Mouse (Mus musculus) telencephalon, adult 2 months (tissue): ENCODE measurements at regions not wholly inside any gene's neighbourhood (a gene's known extent, or its start where the extent isn't known, plus 50 kb on each side); places are given as distances from the start of the nearest gene placed in this dataset.
A peak's percentile ranks its signal among the peaks of the same experiment; 100 is the strongest.
"Not testable (repeated sequence)": the region's sequence is repeated elsewhere in the genome, so short reads cannot be mapped to it uniquely, and the experiment has no call there.

Source experiments
- DNase-seq: peaks from one replicate; pipeline ENCODE4 v3.0.0-alpha.2; 2011; ENCODE audit warnings: low read depth, low spot score

DNA sequence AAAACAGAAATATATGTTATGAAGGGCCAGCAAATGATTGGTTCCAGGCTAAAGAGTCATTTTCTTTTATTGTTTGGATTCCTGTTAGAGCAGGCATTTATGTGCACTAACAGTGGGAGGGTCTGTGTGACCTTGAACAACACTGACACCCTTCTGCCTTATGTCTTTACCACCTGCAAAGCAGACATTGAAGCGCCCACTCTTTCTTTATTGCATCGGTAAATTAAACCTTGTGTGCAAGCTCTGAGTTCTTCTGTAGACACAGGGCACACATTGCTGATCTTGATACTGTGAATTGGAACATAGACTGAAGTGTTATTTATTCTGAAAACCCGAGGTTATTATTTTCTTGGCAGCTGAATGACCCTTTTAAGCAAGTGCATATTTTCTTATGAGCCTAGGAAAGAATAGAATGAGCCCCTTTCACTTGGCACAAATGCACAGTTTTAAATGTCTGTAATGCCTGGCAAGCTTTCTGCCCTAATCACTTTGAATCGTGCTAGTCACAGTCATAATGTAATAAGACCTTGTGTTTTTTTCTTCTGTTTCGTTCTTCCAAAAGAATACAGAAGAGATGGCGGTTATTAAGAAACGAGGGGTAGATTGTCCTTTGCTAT lies 125.1 kb upstream of the Cobl start:
- no peak for DNase-seq

DNA sequence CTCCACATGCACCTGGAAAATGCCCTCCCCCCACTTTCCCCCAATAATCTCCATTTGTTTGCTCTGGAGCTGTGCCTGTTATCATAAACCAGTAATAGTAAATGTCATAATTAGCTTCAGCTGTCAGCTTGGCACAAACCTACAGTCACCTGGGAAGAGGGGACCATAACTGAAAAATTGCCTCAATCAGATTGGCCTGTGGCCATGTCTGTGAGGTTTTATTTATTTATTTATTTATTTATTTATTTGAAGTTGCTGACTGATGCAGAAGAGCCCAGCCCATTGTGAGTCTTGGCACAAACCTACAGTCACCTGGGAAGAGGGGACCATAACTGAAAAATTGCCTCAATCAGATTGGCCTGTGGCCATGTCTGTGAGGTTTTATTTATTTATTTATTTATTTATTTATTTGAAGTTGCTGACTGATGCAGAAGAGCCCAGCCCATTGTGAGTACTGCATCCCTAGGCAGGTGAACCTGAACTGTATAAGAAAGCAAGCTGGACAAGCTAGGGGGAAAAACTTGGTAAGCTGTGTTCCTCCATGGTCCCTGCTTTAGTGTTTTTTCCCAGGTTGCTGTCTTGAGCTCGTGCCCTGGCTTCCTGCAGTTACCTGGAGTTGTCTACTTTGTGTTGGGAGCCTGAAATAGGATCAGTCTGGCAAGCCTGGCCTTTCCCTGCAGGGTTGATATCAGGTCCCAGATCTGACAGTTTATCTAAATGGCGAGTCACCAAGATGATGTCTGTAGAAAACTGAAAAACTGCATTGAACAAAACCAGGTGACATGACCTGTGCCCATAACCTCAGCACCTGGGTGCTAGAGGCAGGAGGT lies 120.3 kb upstream of the Cobl start:
- not testable (repeated sequence) for DNase-seq

DNA sequence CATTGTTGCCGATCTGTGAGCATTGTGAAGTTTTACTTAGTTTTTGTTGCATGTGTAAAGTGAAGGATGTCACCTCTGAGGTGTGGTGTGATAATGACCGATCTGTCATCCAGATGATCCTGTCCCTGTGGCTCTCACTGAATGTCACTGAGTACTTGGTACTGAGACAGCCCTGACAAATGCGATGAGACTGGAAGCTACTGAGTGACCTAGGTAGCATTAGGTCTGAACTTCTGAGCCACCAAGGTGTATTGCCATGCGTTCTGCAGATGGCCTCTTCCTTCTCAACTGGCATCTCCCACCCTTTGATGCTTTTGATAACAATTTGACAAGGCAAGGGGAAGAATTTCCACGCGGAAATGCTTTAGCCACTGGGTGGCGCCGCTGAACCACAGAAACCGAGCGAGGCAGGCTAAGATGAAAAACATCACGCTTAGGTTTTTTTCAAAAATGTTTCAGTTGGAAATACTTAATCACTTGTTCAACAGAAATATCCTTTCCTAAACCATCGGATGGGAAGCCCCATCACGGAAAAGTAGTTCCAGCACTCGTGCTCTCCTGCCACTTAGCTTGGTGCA lies 114.3 kb upstream of the Cobl start:
- no peak for DNase-seq

DNA sequence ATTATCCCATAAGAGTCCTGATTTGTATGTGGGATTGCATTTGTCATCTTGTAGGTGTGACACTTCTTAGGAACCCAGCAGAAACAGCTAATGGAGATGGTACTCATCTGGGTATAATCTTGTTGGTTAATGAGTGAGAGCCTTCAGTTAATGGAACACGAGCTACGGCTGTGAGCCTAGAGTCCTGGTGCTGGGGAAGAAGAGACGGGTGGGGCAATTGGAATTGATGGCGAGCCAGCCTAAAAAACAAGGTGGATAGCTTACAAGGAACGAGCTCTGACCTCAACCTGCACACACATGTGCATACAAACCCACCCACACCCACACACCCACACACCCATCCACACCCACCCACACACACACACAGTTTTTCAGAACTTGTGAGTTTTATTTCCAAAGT lies 94.9 kb upstream of the Cobl start:
- DNase-seq: no peak

DNA sequence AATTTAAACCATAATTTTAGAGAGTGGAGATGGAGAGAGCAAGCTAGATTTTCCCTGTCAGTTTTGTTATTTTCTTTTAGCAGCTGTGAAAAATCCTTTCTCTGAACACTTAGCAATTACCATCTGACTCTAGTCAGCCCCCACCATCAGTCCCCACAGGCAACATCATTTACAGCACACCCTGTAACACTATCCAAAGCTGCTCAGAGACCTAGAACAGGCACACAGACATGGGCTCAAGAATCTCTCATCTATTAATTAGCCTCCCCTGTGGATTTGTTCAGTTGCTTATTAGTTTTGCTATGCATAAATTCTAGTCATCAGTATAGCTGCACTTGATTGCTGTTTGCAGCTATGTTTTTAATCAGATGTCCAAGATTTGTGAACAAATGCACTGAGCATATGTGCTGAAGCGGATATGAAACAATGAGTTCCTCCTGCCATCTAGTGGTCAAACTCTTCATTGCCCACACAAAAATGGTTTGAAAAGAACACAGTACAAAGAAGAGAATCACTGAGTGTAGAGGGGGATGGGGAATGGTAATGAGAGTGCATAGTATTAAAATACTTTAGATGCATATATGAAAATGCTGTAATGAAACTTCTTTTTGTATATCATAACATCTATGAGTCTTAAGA lies 94.4 kb upstream of the Cobl start:
- DNase-seq: peak; percentile 50

DNA sequence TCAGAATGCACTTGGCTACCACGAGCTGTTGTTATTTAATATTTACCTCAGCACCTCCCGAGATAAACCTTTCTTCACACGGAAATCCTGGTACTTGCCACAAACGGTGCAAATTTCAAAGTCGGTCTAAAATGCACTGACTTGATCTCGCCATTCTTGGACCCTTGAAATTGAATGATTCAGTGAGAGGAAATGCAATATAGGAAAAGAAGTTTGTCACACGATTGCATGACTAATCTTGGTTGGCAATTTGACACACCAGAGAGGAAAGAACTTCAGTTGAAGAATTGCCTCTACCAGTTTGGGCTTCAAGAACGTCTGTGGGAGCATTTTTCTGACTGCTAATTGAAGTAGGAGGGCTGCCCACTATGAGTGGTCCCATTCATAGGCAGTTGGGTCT lies 93.4 kb upstream of the Cobl start:
- no peak for DNase-seq

DNA sequence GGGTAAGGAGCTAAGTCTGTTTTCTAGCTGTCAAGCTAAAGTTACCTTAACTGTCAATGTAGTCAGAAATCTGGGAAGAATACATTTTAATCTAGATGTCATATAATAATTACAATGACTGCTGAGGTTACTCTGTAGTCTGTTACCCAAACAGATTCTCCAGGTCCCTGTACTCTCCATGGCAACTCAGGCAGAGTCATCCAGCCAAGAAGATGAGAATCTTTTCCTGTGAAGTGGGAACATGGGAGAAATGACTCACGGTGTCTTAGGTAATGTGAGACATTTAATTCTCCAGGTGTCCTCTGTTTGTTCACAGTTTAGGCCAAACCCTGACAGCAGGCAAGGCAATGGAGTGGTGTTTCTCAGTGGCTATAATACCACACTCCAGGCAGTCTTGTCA lies 81.0 kb upstream of the Cobl start:
- no peak for DNase-seq

DNA sequence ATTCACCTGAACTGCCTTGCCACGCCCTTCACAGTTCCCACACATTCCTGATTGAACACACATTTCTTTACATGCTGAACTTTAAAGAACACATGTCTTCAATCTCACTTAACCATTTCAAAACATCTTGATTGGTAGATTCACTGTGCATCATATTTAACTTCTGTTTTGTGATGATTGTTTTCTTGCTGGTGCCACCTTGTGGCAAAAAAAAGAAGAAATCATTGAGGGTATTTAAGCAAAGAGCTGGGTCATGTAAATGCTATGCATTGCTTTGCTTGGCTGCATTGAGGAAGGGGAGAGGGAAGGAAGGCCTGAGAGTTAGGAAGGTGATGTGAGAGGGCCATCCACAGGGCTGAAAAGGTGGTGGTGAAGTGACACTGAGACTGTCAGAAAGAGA lies 78.3 kb upstream of the Cobl start:
- no peak for DNase-seq

DNA sequence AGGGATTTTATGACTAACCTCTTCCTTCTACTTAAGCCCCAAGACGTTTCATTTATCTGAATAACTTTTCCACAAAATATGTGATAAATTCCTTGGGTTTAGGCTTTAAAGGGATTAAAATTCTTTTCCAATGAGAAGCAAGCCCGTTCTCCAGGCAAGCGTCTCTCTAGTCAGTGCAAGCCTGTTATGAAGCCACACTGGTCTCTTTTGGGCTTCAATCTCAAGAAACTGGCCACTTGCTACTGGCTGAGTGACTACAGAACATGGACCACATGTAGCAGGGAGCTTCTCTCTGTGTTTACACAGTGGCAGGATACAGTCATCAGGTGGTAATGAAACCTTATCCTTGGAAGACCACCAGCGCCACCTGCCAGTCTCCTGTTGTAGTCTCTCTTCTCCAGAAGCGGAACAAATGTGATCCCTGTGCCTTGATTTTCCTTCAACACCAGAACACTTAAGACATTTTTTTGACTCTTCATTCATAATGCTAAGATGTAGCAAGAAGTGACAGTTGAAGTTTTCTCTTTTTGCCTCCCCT lies 75.6 kb upstream of the Cobl start:
- DNase-seq: no peak

DNA sequence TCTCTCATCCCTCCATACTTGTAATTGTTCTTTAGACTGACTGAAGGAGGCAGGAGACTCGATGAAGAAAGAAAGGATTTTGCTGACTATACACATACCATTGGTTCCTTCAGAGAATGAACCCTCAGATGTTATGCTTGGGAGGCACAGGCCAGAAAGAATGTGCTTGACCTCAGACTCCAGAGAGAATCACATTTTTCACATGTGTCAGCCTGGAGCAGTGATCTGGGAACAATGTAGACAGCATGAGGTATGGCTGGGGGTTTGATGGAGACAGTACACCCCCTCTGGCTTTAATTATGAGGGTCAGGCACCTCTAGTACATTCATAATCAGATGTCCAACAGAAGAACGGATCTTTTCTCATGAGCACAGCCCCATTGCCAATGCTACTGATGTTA lies 70.3 kb upstream of the Cobl start:
- DNase-seq: no peak

DNA sequence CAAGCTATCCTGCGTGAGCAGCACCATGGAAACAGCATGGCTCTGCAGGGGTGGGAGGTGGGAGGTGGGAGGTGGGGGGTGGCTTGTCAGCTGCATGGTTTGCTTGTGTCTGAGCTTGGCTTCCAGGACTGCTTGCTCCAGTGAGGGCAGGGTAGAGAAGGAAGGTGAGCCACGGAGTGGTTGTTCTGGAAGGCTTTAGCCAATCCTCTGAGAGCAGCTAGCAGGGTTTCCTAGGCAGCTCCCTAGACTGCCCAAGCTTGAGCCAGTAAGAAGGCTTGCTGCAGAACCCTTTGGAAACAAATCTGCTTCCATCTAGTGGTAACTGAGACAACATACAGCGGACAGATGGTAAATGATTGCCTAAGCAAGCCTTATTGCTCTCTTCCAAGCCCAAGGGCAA lies 67.5 kb upstream of the Cobl start:
- peak; percentile 90 for DNase-seq

DNA sequence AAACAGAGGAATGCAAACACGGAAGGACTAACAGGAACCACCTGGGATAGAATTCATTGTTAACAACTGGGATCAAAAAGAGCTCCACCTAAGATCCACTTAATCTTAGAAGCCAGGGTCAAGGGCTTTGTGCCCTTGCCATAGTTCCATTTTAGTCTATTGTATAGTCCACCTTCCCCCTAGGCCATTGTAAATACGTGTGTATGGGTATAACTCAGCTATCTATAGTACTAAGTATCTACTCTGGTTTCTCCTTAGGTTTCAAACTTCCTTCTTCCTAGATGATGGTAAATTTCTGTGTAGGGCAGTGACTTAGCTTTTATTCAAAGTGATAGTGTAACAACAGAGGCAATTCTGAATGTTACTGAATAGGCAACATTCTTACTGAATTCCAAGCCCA lies 57.3 kb upstream of the Cobl start:
- DNase-seq: not testable (repeated sequence)

DNA sequence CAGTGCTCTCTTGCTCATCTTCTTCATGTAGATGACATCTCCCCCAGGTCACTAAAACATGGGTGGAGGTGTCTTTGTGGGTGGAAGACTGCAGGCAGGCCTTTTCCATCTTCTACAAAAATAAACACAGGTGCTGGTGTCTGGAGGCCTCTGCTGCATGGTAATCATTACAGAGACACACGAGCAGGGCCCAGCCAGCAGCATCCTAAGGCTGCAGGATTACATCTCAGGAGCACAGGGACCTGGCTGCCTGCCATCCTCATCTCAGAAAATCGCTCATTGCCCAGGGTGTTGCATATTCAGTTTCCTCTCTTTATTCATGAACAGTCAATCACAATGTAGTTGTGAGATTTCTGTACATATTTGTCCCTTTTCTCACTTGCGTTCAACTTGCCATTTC lies 56.5 kb upstream of the Cobl start:
- no peak for DNase-seq

DNA sequence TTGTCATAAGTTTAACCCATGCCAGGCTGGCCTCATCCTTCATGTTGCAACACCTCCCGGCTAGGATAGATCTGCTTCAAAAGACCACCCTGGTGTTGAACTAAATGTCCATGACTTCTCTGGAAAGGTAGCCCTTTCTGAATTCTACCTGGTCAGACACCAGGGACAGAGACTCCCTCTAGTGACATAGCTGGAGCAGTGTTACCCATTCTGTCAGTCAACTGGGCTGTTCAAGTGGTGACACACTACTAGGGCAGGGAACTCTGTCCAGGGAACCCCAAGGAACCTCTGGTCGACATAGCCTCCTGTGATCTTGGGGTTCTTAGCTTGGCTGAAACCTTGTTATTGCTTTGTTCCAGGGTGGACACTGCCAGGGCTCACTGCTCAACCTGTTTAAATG lies 51.6 kb upstream of the Cobl start:
- DNase-seq: no peak
